Mouse (Mus musculus) MEL (cell line): ENCODE results near the gene Rec8. TPM values are rescaled to one million over a fixed set of nuclear protein-coding genes. Genes with fewer than 3 reads are reported as not detected.
A peak's percentile ranks its signal among the peaks of the same experiment; 100 is the strongest.

ENCODE experiments used
- DNase-seq: peaks from one replicate; pipeline ENCODE4 v3.0.0; 2011; ENCODE audit warnings: low read depth, low spot score
- H3K27ac ChIP-seq: 2 replicates; pipeline ENCODE4 v1.5.1; 2012; ENCODE audit warnings: low read depth, mild to moderate bottlenecking, control low read depth, low read length, moderate library complexity; ENCODE audit not compliant: control insufficient read depth
- H3K27me3 ChIP-seq, 2 experiments: fragments of 150-350 bp in 1 of 2; sonication (generic) in 1 of 2; 2 replicates each; pipeline ENCODE4 v1.6.1; 2012; ENCODE audit warnings: low read length in 2 of 2, mild to moderate bottlenecking in 2 of 2, improper control_type of control experiment in 1 of 2, moderate library complexity in 1 of 2; ENCODE audit not compliant: insufficient read depth in 2 of 2, control insufficient read depth in 1 of 2
- H3K36me3 ChIP-seq, 2 experiments: 2 replicates each; pipeline ENCODE4 v1.6.1; 2012 to 2014; ENCODE audit warnings: low read length in 2 of 2, improper control_type of control experiment in 1 of 2, inconsistent platforms in 1 of 2, mild to moderate bottlenecking in 1 of 2; ENCODE audit not compliant: insufficient read depth in 2 of 2, control insufficient read depth in 1 of 2
- H3K4me1 ChIP-seq, 2 experiments: fragments of 150-350 bp in 1 of 2; sonication (generic) in 1 of 2; 2 replicates each; pipeline ENCODE4 v1.6.1; 2012; ENCODE audit warnings: low read length in 2 of 2, improper control_type of control experiment in 1 of 2, mild to moderate bottlenecking in 1 of 2; ENCODE audit not compliant: insufficient read depth in 2 of 2, control insufficient read depth in 1 of 2
- H3K4me3 ChIP-seq, 2 experiments: fragments of 150-350 bp in 1 of 2; sonication (generic) in 1 of 2; 2 replicates each; pipeline ENCODE4 v1.5.1; 2012; ENCODE audit warnings: low read depth in 2 of 2, low read length in 2 of 2, mild to moderate bottlenecking in 2 of 2, moderate library complexity in 2 of 2, control low read depth in 1 of 2, improper control_type of control experiment in 1 of 2; ENCODE audit not compliant: control insufficient read depth in 1 of 2, insufficient read depth in 1 of 2
- H3K79me2 ChIP-seq: 2 replicates; pipeline ENCODE4 v1.6.1; 2012; ENCODE audit warnings: mild to moderate bottlenecking, low read length, moderate library complexity; ENCODE audit not compliant: control insufficient read depth, poor library complexity, insufficient read depth
- H3K9ac ChIP-seq: 2 replicates; pipeline ENCODE4 v1.6.1; 2012; ENCODE audit warnings: low read depth, mild to moderate bottlenecking, control low read depth, low read length, moderate library complexity; ENCODE audit not compliant: control insufficient read depth, poor library complexity, severe bottlenecking
- H3K9me3 ChIP-seq: fragments of 150-350 bp; sonication (generic); replicated peaks from 2 replicates; pipeline ENCODE4 v1.6.1; 2012; ENCODE audit warnings: mild to moderate bottlenecking, low read length, improper control_type of control experiment, moderate library complexity; ENCODE audit not compliant: insufficient read depth
- CHD2 ChIP-seq: IDR thresholded peaks from 2 replicates; pipeline ENCODE4 v1.6.1; 2011; ENCODE audit warnings: low read length, improper control_type of control experiment
- CTCF ChIP-seq, 3 experiments: IDR thresholded peaks in 2 of 3; conservative IDR thresholded peaks in 1 of 3; 2 replicates each; pipeline ENCODE4 v1.5.1; 2011 to 2012; ENCODE audit warnings: low read length in 3 of 3, low read depth in 2 of 3, mild to moderate bottlenecking in 2 of 3, improper control_type of control experiment in 1 of 3, inconsistent platforms in 1 of 3, mixed read lengths in 1 of 3, moderate library complexity in 1 of 3; ENCODE audit not compliant: control insufficient read depth in 1 of 3, insufficient read depth in 1 of 3, poor library complexity in 1 of 3, severe bottlenecking in 1 of 3
- E2F4 ChIP-seq: IDR thresholded peaks from 2 replicates; pipeline ENCODE4 v1.6.1; 2011; ENCODE audit warnings: low read depth, low read length, improper control_type of control experiment, borderline replicate concordance
- ELF1 ChIP-seq: IDR thresholded peaks from 2 replicates; pipeline ENCODE4 v1.6.1; 2014; ENCODE audit warnings: low read depth, mild to moderate bottlenecking, inconsistent platforms, low read length, improper control_type of control experiment, moderate library complexity
- EP300 ChIP-seq, 2 experiments: IDR thresholded peaks; 2 replicates each; pipeline ENCODE4 v1.6.1; 2011; ENCODE audit warnings: improper control_type of control experiment in 2 of 2, low read length in 2 of 2, low read depth in 1 of 2, mild to moderate bottlenecking in 1 of 2
- ETS1 ChIP-seq: IDR thresholded peaks from 2 replicates; pipeline ENCODE4 v1.6.1; 2012; ENCODE audit warnings: low read depth, mild to moderate bottlenecking, inconsistent platforms, low read length, improper control_type of control experiment, moderate library complexity
- GATA1 ChIP-seq: IDR thresholded peaks from 2 replicates; pipeline ENCODE4 v1.6.1; 2011; ENCODE audit warnings: low read depth, low read length, improper control_type of control experiment
- HCFC1 ChIP-seq: IDR thresholded peaks from 2 replicates; pipeline ENCODE4 v1.6.1; 2012; ENCODE audit warnings: low read depth, mild to moderate bottlenecking, inconsistent platforms, low read length, improper control_type of control experiment, moderate library complexity
- JUND ChIP-seq: IDR thresholded peaks from 2 replicates; pipeline ENCODE4 v1.6.1; 2011; ENCODE audit warnings: low read depth, mild to moderate bottlenecking, improper control_type of control experiment, low read length
- MAFK ChIP-seq: IDR thresholded peaks from 2 replicates; pipeline ENCODE4 v1.6.1; 2011; ENCODE audit warnings: low read depth, mild to moderate bottlenecking, low read length, improper control_type of control experiment, borderline replicate concordance
- MEF2A ChIP-seq: IDR thresholded peaks from 2 replicates; pipeline ENCODE4 v1.6.1; 2014; ENCODE audit warnings: low read depth, mild to moderate bottlenecking, inconsistent platforms, low read length, improper control_type of control experiment; ENCODE audit not compliant: poor library complexity, insufficient replicate concordance, severe bottlenecking; ENCODE audit errors: extremely low read depth
- MXI1 ChIP-seq: IDR thresholded peaks from 2 replicates; pipeline ENCODE4 v1.6.1; 2011; ENCODE audit warnings: mild to moderate bottlenecking, low read depth, low read length, improper control_type of control experiment
- MYC ChIP-seq: IDR thresholded peaks from 2 replicates; pipeline ENCODE4 v1.6.1; 2011; ENCODE audit warnings: low read depth, mild to moderate bottlenecking, low read length, improper control_type of control experiment, moderate library complexity
- NELFE ChIP-seq: IDR thresholded peaks from 2 replicates; pipeline ENCODE4 v1.6.1; 2011; ENCODE audit warnings: low read depth, low read length, improper control_type of control experiment
- POLR2AphosphoS5 ChIP-seq: IDR thresholded peaks from 2 replicates; pipeline ENCODE4 v1.6.1; 2012; ENCODE audit warnings: low read depth, borderline replicate concordance, mild to moderate bottlenecking, inconsistent platforms, low read length, moderate library complexity, mixed read lengths
- RAD21 ChIP-seq: IDR thresholded peaks from 2 replicates; pipeline ENCODE4 v1.6.1; 2011; ENCODE audit warnings: mild to moderate bottlenecking, low read depth, low read length, improper control_type of control experiment
- RCOR1 ChIP-seq: IDR thresholded peaks from 2 replicates; pipeline ENCODE4 v1.6.1; 2012; ENCODE audit warnings: low read depth, mild to moderate bottlenecking, inconsistent platforms, low read length, improper control_type of control experiment
- SMC3 ChIP-seq: IDR thresholded peaks from 2 replicates; pipeline ENCODE4 v1.6.1; 2011; ENCODE audit warnings: low read depth, low read length, improper control_type of control experiment
- TAL1 ChIP-seq: IDR thresholded peaks from 2 replicates; pipeline ENCODE4 v1.6.1; 2012; ENCODE audit warnings: mild to moderate bottlenecking, inconsistent platforms, low read length, moderate library complexity, mixed read lengths
- TBP ChIP-seq: IDR thresholded peaks from 2 replicates; pipeline ENCODE4 v1.8.0; 2011; ENCODE audit warnings: low read depth, low read length, improper control_type of control experiment
- TCF12 ChIP-seq: IDR thresholded peaks from 2 replicates; pipeline ENCODE4 v1.6.1; 2014; ENCODE audit warnings: low read depth, mild to moderate bottlenecking, inconsistent platforms, low read length, improper control_type of control experiment, moderate library complexity
- UBTF ChIP-seq: IDR thresholded peaks from 2 replicates; pipeline ENCODE4 v1.6.1; 2012; ENCODE audit warnings: low read depth, mild to moderate bottlenecking, inconsistent platforms, low read length, improper control_type of control experiment, moderate library complexity, borderline replicate concordance; ENCODE audit not compliant: insufficient read depth
- USF1 ChIP-seq: IDR thresholded peaks from 2 replicates; pipeline ENCODE4 v1.6.1; 2014; ENCODE audit warnings: low read depth, mild to moderate bottlenecking, inconsistent platforms, low read length, improper control_type of control experiment, moderate library complexity
- USF2 ChIP-seq, 2 experiments: IDR thresholded peaks; 2 replicates each; pipeline ENCODE4 v1.6.1; 2011 to 2012; ENCODE audit warnings: improper control_type of control experiment in 2 of 2, low read length in 2 of 2, borderline replicate concordance in 1 of 2, inconsistent platforms in 1 of 2, low read depth in 1 of 2, mild to moderate bottlenecking in 1 of 2; ENCODE audit not compliant: insufficient read depth in 1 of 2
- ZKSCAN1 ChIP-seq: IDR thresholded peaks from 2 replicates; pipeline ENCODE4 v1.6.1; 2012; ENCODE audit warnings: low read depth, mild to moderate bottlenecking, inconsistent platforms, low read length, improper control_type of control experiment, moderate library complexity
- ZMIZ1 ChIP-seq: IDR thresholded peaks from 2 replicates; pipeline ENCODE4 v1.6.1; 2012; ENCODE audit warnings: low read depth, mild to moderate bottlenecking, inconsistent platforms, low read length, improper control_type of control experiment, moderate library complexity
- ZNF384 ChIP-seq: IDR thresholded peaks from 2 replicates; pipeline ENCODE4 v1.6.1; 2012; ENCODE audit warnings: low read depth, mild to moderate bottlenecking, inconsistent platforms, low read length, improper control_type of control experiment
- polyA plus RNA-seq, 2 experiments: library from polyadenylated mRNA; stranded (reverse) in 1 of 2; unstranded in 1 of 2; fragments of >175 nt in 1 of 2; fragments of >200 nt in 1 of 2; gene quantifications; 2 replicates each; pipeline versions ENCODE4 v1.2.1 to v1.2.4; 2012; ENCODE audit warnings: low replicate concordance in 2 of 2, low read depth in 1 of 2; ENCODE audit not compliant: insufficient read length in 2 of 2, insufficient read depth in 1 of 2, missing spikeins in 1 of 2
- total RNA-seq: library from RNA; depleted of rRNA; stranded (reverse); fragments of 300-350 nt; gene quantifications from 2 replicates; pipeline ENCODE4 v1.2.3, GENCODE M21; 2012

The Rec8 gene
- total and polyA plus RNA-seq, 3 experiments = 1.5 to 2.5 TPM; not detected in 1

DNA sequence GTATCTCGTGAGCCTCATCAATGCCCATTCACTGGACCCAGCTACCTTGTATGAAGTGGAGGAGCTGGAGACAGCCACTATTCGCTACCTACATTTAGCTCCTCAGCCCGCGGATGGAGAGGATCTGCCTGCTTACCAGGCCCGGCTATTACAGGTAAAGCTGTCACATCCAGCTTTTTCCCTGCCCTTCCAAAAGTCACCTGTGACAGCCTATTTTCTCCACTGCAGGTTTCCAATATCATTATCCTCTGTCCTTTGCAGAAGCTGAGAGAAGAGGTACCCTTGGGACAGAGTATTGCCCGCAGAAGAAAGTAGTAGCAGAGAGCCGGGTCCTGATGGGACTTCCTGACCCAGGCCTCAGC, 14.6 kb upstream of the Rec8 start, which contains the start of gene Irf9:
Gene Irf9, plus strand, starts transcription at position 301 of the 362 bp plus-strand sequence.
- peak within 1 kb of the TSS; percentile 54 to 84 for H3K4me3 ChIP-seq
- no peak for DNase-seq
- H3K27me3 ChIP-seq = no peaks in the 10 kb centered on the region
- peak within 1 kb of the TSS; percentile 73 for H3K27ac ChIP-seq
- peaks cover 3 to 7% of the 10 kb centered on the region in 2 experiments; a peak in 2 of 4 replicates for H3K4me1 ChIP-seq
- no peaks in the 10 kb centered on the region for H3K79me2 ChIP-seq
- TF ChIP-seq TBP = no peak
- TF ChIP-seq MEF2A = no peak
- no peak for TF ChIP-seq GATA1
- TF ChIP-seq TAL1 = no peak
- no peak for TF ChIP-seq POLR2AphosphoS5
- TF ChIP-seq ELF1 = no peak
- TF ChIP-seq MAFK = no peak
- no peak for TF ChIP-seq JUND
- no peak for TF ChIP-seq SMC3
- no peak for TF ChIP-seq MXI1
- no peak for TF ChIP-seq ZNF384
- no peak for TF ChIP-seq HCFC1
- no peaks in the 10 kb centered on the region for H3K9me3 ChIP-seq
- peak within 1 kb of the TSS; percentile 65 for H3K9ac ChIP-seq
- H3K36me3 ChIP-seq = peaks cover 0 to 12% of the 10 kb centered on the region in 2 experiments; a peak in 3 of 4 replicates

DNA sequence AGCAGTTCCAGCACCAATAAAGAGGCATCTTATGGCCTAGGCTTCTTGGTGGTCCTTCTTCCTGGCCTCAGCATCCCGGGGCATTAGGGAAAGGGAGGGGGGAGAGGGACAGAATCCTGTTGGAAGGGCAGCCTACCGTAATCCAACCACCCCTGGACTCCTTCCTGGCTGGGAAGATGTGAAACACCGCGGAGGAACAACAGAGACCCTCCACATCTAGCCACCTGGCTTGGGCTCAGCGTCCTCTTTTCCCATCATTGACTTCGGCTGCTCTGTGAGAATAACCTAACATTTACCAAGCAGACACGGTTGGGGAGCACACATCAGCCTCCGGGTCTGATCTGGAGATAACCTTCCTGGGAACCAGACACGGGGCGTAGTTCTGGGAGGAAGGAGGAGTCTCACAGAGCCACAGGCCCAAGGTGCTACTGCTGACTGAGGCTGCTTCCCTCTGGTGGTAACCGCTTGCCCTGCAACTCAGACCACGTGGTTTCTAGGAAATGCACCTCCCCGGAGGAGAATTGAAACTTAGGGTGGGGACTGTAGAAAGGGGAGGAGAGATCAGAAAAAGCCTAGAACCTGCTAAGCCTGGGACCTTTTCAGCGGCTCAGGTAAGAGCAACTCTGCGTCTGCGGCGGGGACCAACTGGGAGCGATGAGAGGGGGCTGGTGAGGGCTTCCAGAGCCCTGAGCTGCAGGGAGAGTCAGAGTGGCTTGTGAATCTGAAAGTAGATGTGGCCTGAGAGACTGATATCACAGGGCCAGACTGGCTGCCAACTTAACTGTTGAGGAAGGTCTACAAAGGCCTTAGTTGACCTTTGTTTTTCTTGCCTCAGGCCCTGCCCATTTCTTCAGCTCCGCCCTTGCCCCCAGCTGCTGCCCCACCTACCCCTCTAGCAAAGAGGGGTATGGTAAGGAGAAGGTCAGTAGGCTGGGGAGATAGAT, 13.9 kb upstream of the Rec8 start:
- Histone ChIP-seq H3K9ac (peak overlapping the region; percentile 65), H3K4me3 (peak overlapping the region; percentile 54 to 84), H3K4me1 (peaks cover 3 to 7% of the 10 kb centered on the region in 2 experiments; a peak in 2 of 4 replicates), H3K36me3 (peaks cover 0 to 12% of the 10 kb centered on the region in 2 experiments; a peak in 3 of 4 replicates), H3K9me3 (no peaks in the 10 kb centered on the region), H3K27me3 (no peaks in the 10 kb centered on the region), H3K27ac (peak overlapping the region; percentile 73), H3K79me2 (no peaks in the 10 kb centered on the region)
- DNase-seq = peak; percentile 96
- TF ChIP-seq ZNF384 (0 out of 2 replicates have a peak, but pooled peaks have one; percentile 22), ZMIZ1 (peak; percentile 74; the same call in 1 of the 2 replicates), E2F4 (no peak), ETS1 (peak; percentile 58; the same call in 1 of the 2 replicates), POLR2AphosphoS5 (no peak), MAFK (no peak), ZKSCAN1 (no peak), UBTF (0 out of 2 replicates have a peak, but pooled peaks have one; percentile 16), RCOR1 (no peak), USF1 (peak; percentile 97), CTCF (IDR thresholded peaks at IDR 0.05 in 2 of 3, conservative IDR thresholded peaks at IDR 0.05 in 1 of 3; ENCODE audit: control insufficient read depth in 1 of 3, insufficient read depth in 1 of 3, low read depth in 2 of 3, low read length in 3 of 3, poor library complexity in 1 of 3, severe bottlenecking in 1 of 3) (peak; percentile 81 to 85 (median 84)), CHD2 (no peak), ELF1 (peak; percentile 82), MYC (peak; percentile 99), HCFC1 (peak; percentile 79), TCF12 (no peak), JUND (no peak), USF2 (IDR thresholded peaks at IDR 0.05; ENCODE audit: borderline replicate concordance in 1 of 2, insufficient read depth in 1 of 2, low read depth in 1 of 2, low read length in 2 of 2) (peak; percentile 48 to 86; a peak in 2 of 4 replicates), NELFE (peak; percentile 51; the same call in 1 of the 2 replicates), EP300 (IDR thresholded peaks at IDR 0.05; ENCODE audit: low read depth in 1 of 2, low read length in 2 of 2) (peak in 1 of 2 experiments; percentile 37; a peak in 2 of 4 replicates), RAD21 (peak; percentile 54)
